Mouse (Mus musculus) ES-E14 (cell line): ENCODE results near the gene Hspa1l.

Experiments
- CHD2 ChIP-seq: IDR thresholded peaks from 2 replicates; pipeline ENCODE4 v1.6.1; 2014; ENCODE audit warnings: mild to moderate bottlenecking, low read depth, low read length, inconsistent platforms
- HCFC1 ChIP-seq: IDR thresholded peaks from 2 replicates; pipeline ENCODE4 v1.6.1; 2012; ENCODE audit warnings: low read length, inconsistent platforms, borderline replicate concordance; ENCODE audit not compliant: insufficient read depth
- MAFK ChIP-seq: IDR thresholded peaks from 2 replicates; pipeline ENCODE4 v1.6.1; 2014; ENCODE audit warnings: mild to moderate bottlenecking, low read depth, low read length, inconsistent platforms; ENCODE audit not compliant: insufficient read depth
- ZC3H11A ChIP-seq: IDR thresholded peaks from 2 replicates; pipeline ENCODE4 v1.6.1; 2012; ENCODE audit warnings: low read depth, mild to moderate bottlenecking, inconsistent platforms, low read length, borderline replicate concordance
- ZNF384 ChIP-seq: IDR thresholded peaks from 2 replicates; pipeline ENCODE4 v1.6.1; 2012; ENCODE audit warnings: low read depth, low read length, inconsistent platforms

- TF ChIP-seq MAFK, result no peak
- no peak for TF ChIP-seq CHD2
- TF ChIP-seq ZNF384, result peak; percentile 90
- peak; percentile 37; the same call in 1 of the 2 replicates for TF ChIP-seq HCFC1
- no peak for TF ChIP-seq ZC3H11A
Measured at GRCm38 (mm10) chr17:34952378-34953040, 20.0 kb upstream of the Hspa1l start.
